12 mouse cellular contexts compared by ENCODE assay signal in genomic region chr8:55103891-55104481, GRCm38 (mm10).
A peak's percentile ranks its signal among the peaks of the same experiment; 100 is the strongest.
DNase-seq lines count a peak whose midpoint lies in the region; ATAC-seq lines count a peak whose summit lies in the region.
"Had no signal": no experiment of that assay in that cellular context is flagged by ENCODE, and none has a peak within 500 bp of the region (broad histone marks: within the 10 kb centered on the region; RNA-seq: fewer than 3 reads in every experiment).

No protein-coding gene starts in this region.

- no peak overlapping the region for H3K9ac ChIP-seq in hindbrain, embryonic 11.5 days (ENCODE audit: low read depth, low read length)
- no peak overlapping the region for H3K9ac ChIP-seq in forebrain, embryonic 14.5 days (ENCODE audit: low read length)
- no peak overlapping the region for H3K9ac ChIP-seq in midbrain, embryonic 16.5 days (ENCODE audit: low read depth, low read length)

- H3K4me1 ChIP-seq in hindbrain, embryonic 11.5 days (replicated peaks; ENCODE audit: control insufficient read depth, insufficient read depth, low read length) = no peaks in the 10 kb centered on the region
- H3K4me1 ChIP-seq in hindbrain, embryonic 10.5 days (replicated peaks) = no peaks in the 10 kb centered on the region
- H3K4me1 ChIP-seq in forebrain, embryonic 14.5 days (ENCODE audit: control insufficient read depth, insufficient read depth, low read length) = no peaks in the 10 kb centered on the region; the same call in 1 of the 2 replicates
- H3K4me1 ChIP-seq in midbrain, embryonic 16.5 days (ENCODE audit: control insufficient read depth, insufficient read depth, low read length) = no peaks in the 10 kb centered on the region

- H3K4me2 ChIP-seq in hindbrain, embryonic 11.5 days (replicated peaks; ENCODE audit: low read depth, low read length) = no peak overlapping the region
- no peak overlapping the region for H3K4me2 ChIP-seq in forebrain, embryonic 14.5 days (ENCODE audit: low read length)
- no peak overlapping the region for H3K4me2 ChIP-seq in midbrain, embryonic 16.5 days (ENCODE audit: low read length)

- H3K9me3 ChIP-seq in hindbrain, embryonic 11.5 days (ENCODE audit: control insufficient read depth, low read length) = no peaks in the 10 kb centered on the region
- no peaks in the 10 kb centered on the region for H3K9me3 ChIP-seq in hindbrain, embryonic 10.5 days
- no peaks in the 10 kb centered on the region for H3K9me3 ChIP-seq in forebrain, embryonic 14.5 days (replicated peaks; ENCODE audit: control insufficient read depth, low read length)
- H3K9me3 ChIP-seq in midbrain, embryonic 16.5 days (replicated peaks; ENCODE audit: control insufficient read depth, low read length, poor library complexity, severe bottlenecking) = no peaks in the 10 kb centered on the region

- peak; percentile 47; the same call in 1 of the 2 replicates for ATAC-seq in hindbrain, embryonic 11.5 days (ENCODE audit: low FRiP score)
- peak; percentile 72 for ATAC-seq in forebrain, embryonic 14.5 days
- ATAC-seq in midbrain, embryonic 16.5 days = peak; percentile 75
- ATAC-seq: lung, postnatal 0 days had no signal

- DNase-seq in hindbrain, embryonic 11.5 days (ENCODE audit: low spot score) = peak; percentile 10
- DNase-seq in hindbrain, embryonic 10.5 days (ENCODE audit: low spot score) = no peak
- DNase-seq in brain, adult 2 months (ENCODE audit: low read depth, low spot score) = peak; percentile 77
- DNase-seq in forebrain, embryonic 14.5 days (ENCODE audit: low spot score) = peak; percentile 88
- no peak for DNase-seq in ovary, adult 18-20 months (ENCODE audit: low spot score)
- no peak for DNase-seq in heart, adult 18-20 months
- no peak for DNase-seq in adrenal gland, postnatal 36 days
- DNase-seq: kidney, adult 8-10 months; left cerebral cortex, postnatal 4 days; thymus, postnatal 25 days had no signal

- H3K4me3 ChIP-seq in hindbrain, embryonic 11.5 days (ENCODE audit: low read depth, low read length) = no peak overlapping the region
- H3K4me3 ChIP-seq in hindbrain, embryonic 10.5 days = no peak overlapping the region
- no peak overlapping the region for H3K4me3 ChIP-seq in forebrain, embryonic 14.5 days (ENCODE audit: low read depth, low read length)
- no peak overlapping the region for H3K4me3 ChIP-seq in midbrain, embryonic 16.5 days (ENCODE audit: low read depth, low read length)

- H3K27me3 ChIP-seq in hindbrain, embryonic 11.5 days (ENCODE audit: control insufficient read depth, insufficient read depth, low read length) = no peaks in the 10 kb centered on the region
- H3K27me3 ChIP-seq in hindbrain, embryonic 10.5 days (ENCODE audit: insufficient read depth, poor library complexity, severe bottlenecking) = no peaks in the 10 kb centered on the region
- no peaks in the 10 kb centered on the region for H3K27me3 ChIP-seq in forebrain, embryonic 14.5 days (replicated peaks; ENCODE audit: control insufficient read depth, insufficient read depth, low read length)
- H3K27me3 ChIP-seq in midbrain, embryonic 16.5 days (ENCODE audit: control insufficient read depth, insufficient read depth, low read depth, low read length) = no peaks in the 10 kb centered on the region

- H3K36me3 ChIP-seq in hindbrain, embryonic 11.5 days (ENCODE audit: control insufficient read depth, insufficient read depth, low read length) = no peaks in the 10 kb centered on the region
- no peaks in the 10 kb centered on the region for H3K36me3 ChIP-seq in hindbrain, embryonic 10.5 days
- H3K36me3 ChIP-seq in forebrain, embryonic 14.5 days (ENCODE audit: control insufficient read depth, insufficient read depth, low read length) = no peaks in the 10 kb centered on the region
- H3K36me3 ChIP-seq in midbrain, embryonic 16.5 days (ENCODE audit: control insufficient read depth, insufficient read depth, low read length) = no peaks in the 10 kb centered on the region

- H3K27ac ChIP-seq in hindbrain, embryonic 11.5 days (ENCODE audit: low read depth, low read length) = no peak overlapping the region
- no peak overlapping the region for H3K27ac ChIP-seq in hindbrain, embryonic 10.5 days
- no peak overlapping the region for H3K27ac ChIP-seq in forebrain, embryonic 14.5 days (ENCODE audit: low read depth, low read length)
- H3K27ac ChIP-seq in midbrain, embryonic 16.5 days (ENCODE audit: low read length) = no peak overlapping the region

- 53% methylated on average over 3 of the region's 3 CpGs for WGBS in hindbrain, embryonic 11.5 days
- WGBS in hindbrain, embryonic 10.5 days = 59% methylated on average over 3 of the region's 3 CpGs
- 43% methylated on average over 3 of the region's 3 CpGs for WGBS in forebrain, embryonic 14.5 days
- 36% methylated on average over 3 of the region's 3 CpGs for WGBS in midbrain, embryonic 16.5 days

Comparison
In these comparisons a context has a peak if more than half of its experiments do, and no peak if none do; other contexts are left out.
1. DNase-seq: peak in hindbrain, embryonic 11.5 days (single experiment), brain, adult 2 months (single experiment) and forebrain, embryonic 14.5 days (single experiment); none in hindbrain, embryonic 10.5 days (single experiment), ovary, adult 18-20 months (single experiment), heart, adult 18-20 months (0 of 2) and adrenal gland, postnatal 36 days (0 of 2).
2. Peak in every context shown above with its lines, with median percentiles within 50 percentile points of each other: ATAC-seq.